Mouse (Mus musculus) ES-Bruce4 (cell line): ENCODE measurements around the gene Rac1. TPM values are rescaled to one million over a fixed set of nuclear protein-coding genes. Genes with fewer than 3 reads are reported as not detected.

Experiments
- H3K27ac ChIP-seq: 2 replicates; pipeline ENCODE4 v1.5.1; 2012; ENCODE audit warnings: low read length, inconsistent platforms; ENCODE audit not compliant: insufficient read depth
- H3K27me3 ChIP-seq: 2 replicates; pipeline ENCODE4 v1.6.1; 2012; ENCODE audit warnings: mild to moderate bottlenecking, low read length, inconsistent platforms; ENCODE audit not compliant: control insufficient read depth, poor library complexity, insufficient read depth, severe bottlenecking
- H3K36me3 ChIP-seq: 2 replicates; pipeline ENCODE4 v1.6.1; 2012; ENCODE audit warnings: inconsistent platforms, mild to moderate bottlenecking, low read length, moderate library complexity; ENCODE audit not compliant: control insufficient read depth, poor library complexity, insufficient read depth, severe bottlenecking
- H3K4me1 ChIP-seq: one replicate; pipeline ENCODE4 v1.8.1; 2011; ENCODE audit warnings: low read length; ENCODE audit not compliant: control insufficient read depth, insufficient read depth
- H3K4me3 ChIP-seq: 2 replicates; pipeline ENCODE4 v1.5.1; 2011; ENCODE audit warnings: low read depth, mild to moderate bottlenecking, low read length
- H3K9ac ChIP-seq: 2 replicates; pipeline ENCODE4 v1.6.1; 2012; ENCODE audit warnings: low read depth, mild to moderate bottlenecking, inconsistent platforms; ENCODE audit not compliant: poor library complexity, severe bottlenecking
- H3K9me3 ChIP-seq: replicated peaks from 2 replicates; pipeline ENCODE4 v1.6.1; 2012; ENCODE audit warnings: mild to moderate bottlenecking, low read length, inconsistent platforms; ENCODE audit not compliant: control insufficient read depth, poor library complexity, insufficient read depth, severe bottlenecking
- CTCF ChIP-seq: IDR thresholded peaks from one replicate; pipeline ENCODE4 v1.8.1; 2011; ENCODE audit warnings: low read depth, low read length
- EP300 ChIP-seq: IDR thresholded peaks from 2 replicates; pipeline ENCODE4 v1.6.1; 2011; ENCODE audit warnings: low read depth, low read length; ENCODE audit not compliant: insufficient read depth
- POLR2A ChIP-seq: IDR thresholded peaks from one replicate; pipeline ENCODE4 v1.8.1; 2011; ENCODE audit warnings: low read length; ENCODE audit not compliant: insufficient read depth
- polyA plus RNA-seq: library from polyadenylated mRNA; stranded (reverse); fragments of >200 nt; gene quantifications from 2 replicates; pipeline ENCODE4 v1.2.4, GENCODE M21; 2011; ENCODE audit warnings: low read depth; ENCODE audit not compliant: missing spikeins, insufficient read depth, insufficient read length

The Rac1 gene
- polyA plus RNA-seq, 1 experiment: 278 TPM

- no peaks in the 10 kb centered on the region for H3K27me3 ChIP-seq
- H3K9me3 ChIP-seq: no peaks in the 10 kb centered on the region
- H3K36me3 ChIP-seq: no peaks in the 10 kb centered on the region
- no peak for TF ChIP-seq CTCF
- TF ChIP-seq POLR2A: no peak
- TF ChIP-seq EP300: no peak
- H3K4me1 ChIP-seq: no peaks in the 10 kb centered on the region
- no peak overlapping the region for H3K4me3 ChIP-seq
- H3K27ac ChIP-seq: no peak overlapping the region
- H3K9ac ChIP-seq: no peak overlapping the region
These were observed 56.7 kb downstream of the Rac1 start for GRCm38 (mm10) chr5:143471165-143471546.

GRCm38 (mm10) chr5:143470421-143471164, 57.2 kb downstream of the Rac1 start:
- Histone ChIP-seq H3K27ac (no peak overlapping the region), H3K9ac (no peak overlapping the region), H3K4me3 (no peak overlapping the region), H3K9me3 (no peaks in the 10 kb centered on the region), H3K36me3 (no peaks in the 10 kb centered on the region), H3K4me1 (no peaks in the 10 kb centered on the region), H3K27me3 (no peaks in the 10 kb centered on the region)
- TF ChIP-seq EP300: no peak
- no peak for TF ChIP-seq CTCF
- TF ChIP-seq POLR2A: no peak

- H3K9me3 ChIP-seq: no peaks in the 10 kb centered on the region
- no peaks in the 10 kb centered on the region for H3K36me3 ChIP-seq
These were observed 58.2 kb downstream of the Rac1 start for GRCm38 (mm10) chr5:143469628-143470027.

GRCm38 (mm10) chr5:143467931-143468330, 59.9 kb downstream of the Rac1 start:
- no peak overlapping the region for H3K27ac ChIP-seq
- no peaks in the 10 kb centered on the region for H3K36me3 ChIP-seq
- H3K27me3 ChIP-seq: no peaks in the 10 kb centered on the region
- no peaks in the 10 kb centered on the region for H3K9me3 ChIP-seq
- TF ChIP-seq POLR2A (no peak), CTCF (no peak), EP300 (no peak)
- H3K4me3 ChIP-seq: no peak overlapping the region
- no peak overlapping the region for H3K9ac ChIP-seq
- no peaks in the 10 kb centered on the region for H3K4me1 ChIP-seq

More at GRCm38 (mm10) chr5:143469628-143470027, 58.2 kb downstream of the Rac1 start:
- no peak for TF ChIP-seq CTCF
- no peak for TF ChIP-seq POLR2A
- TF ChIP-seq EP300: no peak
- Histone ChIP-seq H3K4me1 (no peaks in the 10 kb centered on the region), H3K4me3 (no peak overlapping the region), H3K27ac (no peak overlapping the region), H3K9ac (no peak overlapping the region), H3K27me3 (no peaks in the 10 kb centered on the region)

- H3K27me3 ChIP-seq: no peaks in the 10 kb centered on the region
- no peaks in the 10 kb centered on the region for H3K36me3 ChIP-seq
- no peak overlapping the region for H3K4me3 ChIP-seq
- H3K9me3 ChIP-seq: no peaks in the 10 kb centered on the region
- no peak overlapping the region for H3K27ac ChIP-seq
- no peak overlapping the region for H3K9ac ChIP-seq
- TF ChIP-seq CTCF (no peak), EP300 (no peak), POLR2A (no peak)
- H3K4me1 ChIP-seq: no peaks in the 10 kb centered on the region
These were observed 60.8 kb downstream of the Rac1 start for GRCm38 (mm10) chr5:143466891-143467669.
